Mouse (Mus musculus) hindbrain, embryonic 12.5 days (tissue): ENCODE data around the gene Twistnb. TPM values are rescaled to one million over a fixed set of nuclear protein-coding genes. Genes with fewer than 3 reads are reported as not detected.

Experiments
- ATAC-seq: fragments of 200-750 bp; cut with Nextera tagmentation; 2 replicates; pipeline ENCODE4 v1.8.0; 2017; ENCODE audit warnings: moderate TSS enrichment; ENCODE audit not compliant: low FRiP score
- H3K27ac ChIP-seq: fragments of 300-500 bp; sonication (generic); 2 replicates; pipeline ENCODE4 v1.5.1; 2016; ENCODE audit warnings: mild to moderate bottlenecking
- H3K27me3 ChIP-seq: fragments of 300-500 bp; sonication (generic); 2 replicates; pipeline ENCODE4 v1.6.1; 2016; ENCODE audit warnings: mild to moderate bottlenecking
- H3K36me3 ChIP-seq: fragments of 300-500 bp; sonication (generic); 2 replicates; pipeline ENCODE4 v1.6.1; 2016; ENCODE audit warnings: mild to moderate bottlenecking
- H3K4me1 ChIP-seq: fragments of 300-500 bp; sonication (generic); 2 replicates; pipeline ENCODE4 v1.6.1; 2016
- H3K4me2 ChIP-seq: fragments of 300-500 bp; sonication (generic); replicated peaks from 2 replicates; pipeline ENCODE4 v1.6.1; 2016; ENCODE audit warnings: mild to moderate bottlenecking
- H3K4me3 ChIP-seq: fragments of 300-500 bp; sonication (generic); 2 replicates; pipeline ENCODE4 v1.5.1; 2016; ENCODE audit warnings: mild to moderate bottlenecking
- H3K9ac ChIP-seq: fragments of 300-500 bp; sonication (generic); 2 replicates; pipeline ENCODE4 v1.6.1; 2016; ENCODE audit warnings: mild to moderate bottlenecking, moderate library complexity
- H3K9me3 ChIP-seq: fragments of 300-500 bp; sonication (generic); replicated peaks from 2 replicates; pipeline ENCODE4 v1.6.1; 2016; ENCODE audit warnings: mild to moderate bottlenecking
- WGBS: fragments of 180-500 bp; shearing (Covaris S2); methylation state at CpG from one replicate; pipeline ENCODE4 v1.1.7; 2016; 5-methylcytosine and 5-hydroxymethylcytosine counted together
- polyA plus RNA-seq: library from polyadenylated mRNA; unstranded; fragments of >200 nt; fragmentation: Nextera tagmentation; extraction: Ambion mirVana; gene quantifications from 2 replicates; pipeline ENCODE4 v1.2.1, GENCODE M21; 2016

Gene Twistnb
- polyA plus RNA-seq, 1 experiment from 2014 or later: 48.1 TPM

DNA sequence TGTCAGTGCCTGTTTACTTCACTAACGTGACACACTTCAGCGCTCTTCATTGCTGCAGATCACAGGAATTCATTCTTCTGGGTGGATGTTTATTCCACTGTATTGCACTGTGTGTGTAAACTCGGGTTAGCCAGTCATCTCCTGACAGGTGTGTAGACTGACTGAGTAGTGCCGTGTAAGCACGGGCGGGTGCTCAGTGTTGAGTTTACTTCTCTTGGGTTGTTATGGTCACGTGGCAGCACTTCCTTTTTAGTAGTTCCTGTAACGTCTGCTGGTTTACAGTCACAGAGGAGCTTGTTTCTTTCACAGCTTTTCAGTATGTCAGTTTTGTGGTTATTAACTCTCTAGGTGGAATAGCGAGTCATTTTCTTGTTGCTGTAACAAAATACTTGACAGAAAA lies 4.4 kb downstream of the Twistnb start:
- no peaks in the 10 kb centered on the region for H3K9me3 ChIP-seq
- no peak overlapping the region for H3K4me2 ChIP-seq
- H3K27ac ChIP-seq: no peak overlapping the region
- H3K9ac ChIP-seq: no peak overlapping the region
- H3K4me3 ChIP-seq: no peak overlapping the region
- 89% methylated on average over 9 of the region's 9 CpGs for WGBS
- peaks cover 6% of the 10 kb centered on the region for H3K4me1 ChIP-seq
- no peak for ATAC-seq
- H3K27me3 ChIP-seq: no peaks in the 10 kb centered on the region
- 0 out of 2 replicates have a peak, but pooled peaks cover 9% of the 10 kb centered on the region for H3K36me3 ChIP-seq

DNA sequence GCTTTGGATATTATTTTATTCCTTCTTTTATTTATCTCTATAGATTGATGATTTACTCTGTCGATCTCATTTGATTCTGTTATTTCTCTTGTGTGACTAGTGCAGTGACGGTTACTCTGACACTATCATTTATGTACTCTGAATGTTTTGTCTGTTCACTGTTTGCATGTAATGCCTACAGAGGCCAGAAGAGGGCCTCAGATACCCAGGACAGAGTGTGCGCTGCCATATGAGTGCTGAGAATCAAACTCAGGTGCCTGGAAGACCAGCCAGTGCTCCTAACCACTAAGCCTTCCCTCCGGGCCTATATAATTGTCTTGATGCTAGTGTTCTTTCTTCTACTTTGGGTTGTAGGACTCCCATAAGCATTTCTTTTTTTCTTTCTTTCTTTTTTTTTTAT lies 5.3 kb downstream of the Twistnb start:
- over 99% methylated on average over 4 of the region's 4 CpGs for WGBS
- Histone ChIP-seq H3K27ac (no peak overlapping the region), H3K36me3 (peaks cover 15% of the 10 kb centered on the region; the same call in 1 of the 2 replicates)

DNA sequence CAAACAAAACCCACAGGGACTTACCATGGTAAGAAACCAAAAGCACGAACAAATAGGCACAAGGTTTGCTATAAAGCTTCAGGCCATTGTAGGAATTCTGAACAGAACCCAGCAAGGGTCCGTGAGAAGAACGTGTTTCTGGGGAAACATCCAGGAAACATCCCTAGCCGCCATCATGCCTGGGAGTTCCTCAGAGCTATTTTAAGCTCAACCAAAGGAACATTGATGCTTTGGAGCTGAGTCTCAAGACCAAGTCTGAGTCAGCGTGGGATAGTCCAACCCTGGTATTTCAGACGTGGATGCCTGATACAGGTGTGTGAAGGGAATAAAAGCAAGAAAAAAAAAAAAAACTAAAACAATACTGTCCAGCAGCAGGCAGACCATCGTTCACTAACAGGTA lies 26.0 kb downstream of the Twistnb start:
- Histone ChIP-seq H3K4me1 (no peaks in the 10 kb centered on the region), H3K9ac (no peak overlapping the region), H3K27ac (no peak overlapping the region), H3K27me3 (no peaks in the 10 kb centered on the region), H3K4me2 (no peak overlapping the region), H3K4me3 (no peak overlapping the region), H3K36me3 (no peaks in the 10 kb centered on the region), H3K9me3 (no peaks in the 10 kb centered on the region)
- 83% methylated on average over 7 of the region's 7 CpGs for WGBS
- ATAC-seq: no peak

More for the DNA sequence above, 5.3 kb downstream of the Twistnb start:
- ATAC-seq: no peak
- Histone ChIP-seq H3K4me1 (peaks cover 6% of the 10 kb centered on the region), H3K4me3 (no peak overlapping the region), H3K9ac (no peak overlapping the region), H3K4me2 (no peak overlapping the region), H3K9me3 (no peaks in the 10 kb centered on the region), H3K27me3 (no peaks in the 10 kb centered on the region)

- Histone ChIP-seq H3K36me3 (no peaks in the 10 kb centered on the region), H3K4me3 (no peak overlapping the region), H3K4me1 (no peaks in the 10 kb centered on the region), H3K9me3 (no peaks in the 10 kb centered on the region), H3K9ac (no peak overlapping the region), H3K4me2 (no peak overlapping the region), H3K27ac (no peak overlapping the region), H3K27me3 (no peaks in the 10 kb centered on the region)
- 40% methylated on average over 5 of the region's 5 CpGs for WGBS
- no peak for ATAC-seq
Measured at GRCm38 (mm10) chr12:33456242-33456641, 26.8 kb downstream of the Twistnb start.

DNA sequence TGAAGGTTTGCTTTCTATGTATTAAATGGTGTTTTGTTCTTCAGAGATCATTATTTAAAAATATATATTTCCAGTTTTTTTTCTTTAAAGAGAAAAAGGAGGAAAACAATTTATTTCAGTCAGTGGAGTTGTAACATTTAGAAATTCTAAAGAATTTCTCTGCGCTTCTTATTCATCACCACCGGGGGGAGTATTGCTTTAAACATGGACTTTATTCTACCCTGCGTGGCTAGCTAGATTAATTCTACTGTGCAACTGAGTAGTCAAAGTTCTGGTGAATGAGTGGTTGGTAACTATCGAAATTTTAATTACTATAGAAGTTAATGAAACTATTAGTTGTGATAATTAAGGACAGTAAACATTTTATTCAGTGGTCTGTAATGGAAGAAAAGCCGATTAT lies 51.5 kb downstream of the Twistnb start:
- Histone ChIP-seq H3K36me3 (no peaks in the 10 kb centered on the region), H3K9ac (no peak overlapping the region), H3K9me3 (no peaks in the 10 kb centered on the region), H3K27ac (no peak overlapping the region), H3K27me3 (no peaks in the 10 kb centered on the region), H3K4me1 (no peaks in the 10 kb centered on the region), H3K4me2 (no peak overlapping the region), H3K4me3 (no peak overlapping the region)
- ATAC-seq: no peak
- 24% methylated on average over 5 of the region's 5 CpGs for WGBS

DNA sequence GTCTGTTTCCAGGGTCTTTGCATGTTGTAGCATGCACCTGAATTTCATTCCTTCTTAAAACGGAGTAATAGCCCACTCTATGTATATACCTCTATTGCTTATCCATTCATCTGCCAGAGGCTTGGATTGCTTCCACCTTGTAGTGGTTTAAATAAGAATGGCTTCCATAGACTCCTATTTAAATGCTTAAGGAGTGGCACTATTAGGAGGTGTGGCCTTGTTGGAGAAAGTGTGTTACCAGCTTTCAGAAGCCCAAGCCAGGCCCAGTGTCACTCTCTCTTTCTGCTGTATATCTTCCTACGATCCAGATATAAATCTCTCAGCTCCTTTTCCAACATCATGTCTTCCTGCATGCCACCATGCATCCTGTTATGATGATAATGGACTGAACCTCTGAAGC lies 53.5 kb downstream of the Twistnb start:
- no peak overlapping the region for H3K27ac ChIP-seq
- no peaks in the 10 kb centered on the region for H3K4me1 ChIP-seq
- H3K36me3 ChIP-seq: no peaks in the 10 kb centered on the region
- no peak overlapping the region for H3K4me3 ChIP-seq
- WGBS: 89% methylated on average over 2 of the region's 2 CpGs
- no peak overlapping the region for H3K9ac ChIP-seq
- ATAC-seq: no peak
- no peaks in the 10 kb centered on the region for H3K9me3 ChIP-seq
- H3K4me2 ChIP-seq: no peak overlapping the region
- no peaks in the 10 kb centered on the region for H3K27me3 ChIP-seq

Other genes starting within 250 kb of the Twistnb start
- 3.0 and 3.5 TPM in 2 replicates for gene Efcab10, start 34.8 kb upstream of the Twistnb start, polyA plus RNA-seq